10 mouse cellular contexts compared by ENCODE assay signal in genomic region chr17:80802622-80803021, GRCm38 (mm10).
A peak's percentile ranks its signal among the peaks of the same experiment; 100 is the strongest.
DNase-seq lines count a peak whose midpoint lies in the region; ATAC-seq and TF ChIP-seq lines count a peak whose summit lies in the region.
"Had no signal": no experiment of that assay in that cellular context is flagged by ENCODE, and none has a peak within 500 bp of the region (broad histone marks: within the 10 kb centered on the region; RNA-seq: fewer than 3 reads in every experiment).

No protein-coding gene starts in this region.

- peak overlapping the region; percentile 24; the same call in 1 of the 2 replicates for H3K9ac ChIP-seq in heart, embryonic 13.5 days
- no peak overlapping the region for H3K9ac ChIP-seq in lung, postnatal 0 days (replicated peaks; ENCODE audit: low read depth)

- peak overlapping the region; percentile 64 for H3K4me2 ChIP-seq in heart, embryonic 13.5 days
- peak overlapping the region; percentile 47; the same call in 1 of the 2 replicates for H3K4me2 ChIP-seq in lung, postnatal 0 days (replicated peaks; ENCODE audit: low read depth, low read length)

- no peaks in the 10 kb centered on the region for H3K36me3 ChIP-seq in kidney, adult 2 months (ENCODE audit: control insufficient read depth, insufficient read depth, low read length)
- no peaks in the 10 kb centered on the region for H3K36me3 ChIP-seq in heart, embryonic 13.5 days
- H3K36me3 ChIP-seq in lung, postnatal 0 days (ENCODE audit: insufficient read depth, low read length) = no peaks in the 10 kb centered on the region
- no peaks in the 10 kb centered on the region for H3K36me3 ChIP-seq in hindbrain, embryonic 10.5 days
- H3K36me3 ChIP-seq: G1E had no signal

- 67% methylated on average over 10 of the region's 10 CpGs for WGBS in kidney, adult 2 months
- 26% methylated on average over 10 of the region's 10 CpGs for WGBS in heart, embryonic 13.5 days
- 16% methylated on average over 10 of the region's 10 CpGs for WGBS in lung, postnatal 0 days
- WGBS in hindbrain, embryonic 10.5 days = 81% methylated on average over 10 of the region's 10 CpGs

- H3K4me1 ChIP-seq in kidney, adult 2 months (ENCODE audit: control insufficient read depth, insufficient read depth, low read length) = peaks cover 12% of the 10 kb centered on the region
- peaks cover 36% of the 10 kb centered on the region for H3K4me1 ChIP-seq in heart, embryonic 13.5 days
- peaks cover 20% of the 10 kb centered on the region; the same call in 1 of the 2 replicates for H3K4me1 ChIP-seq in lung, postnatal 0 days (ENCODE audit: insufficient read depth, low read depth, low read length)
- peaks cover 20% of the 10 kb centered on the region for H3K4me1 ChIP-seq in hindbrain, embryonic 10.5 days (replicated peaks)

- no peak for TF ChIP-seq EP300 in lung, postnatal 0 days (IDR thresholded peaks at IDR 0.05)

- H3K27me3 ChIP-seq in kidney, adult 2 months (replicated peaks; ENCODE audit: control insufficient read depth, insufficient read depth, low read length) = no peaks in the 10 kb centered on the region
- H3K27me3 ChIP-seq in heart, embryonic 13.5 days (replicated peaks) = no peaks in the 10 kb centered on the region
- no peaks in the 10 kb centered on the region for H3K27me3 ChIP-seq in lung, postnatal 0 days (replicated peaks; ENCODE audit: insufficient read depth, low read length)
- H3K27me3 ChIP-seq in hindbrain, embryonic 10.5 days (ENCODE audit: insufficient read depth, poor library complexity, severe bottlenecking) = no peaks in the 10 kb centered on the region

- H3K4me3 ChIP-seq in kidney, adult 2 months (ENCODE audit: insufficient read depth, low read depth, low read length) = no peak overlapping the region
- H3K4me3 ChIP-seq in heart, embryonic 13.5 days = peak overlapping the region; percentile 18; the same call in 1 of the 2 replicates
- no peak overlapping the region for H3K4me3 ChIP-seq in lung, postnatal 0 days (ENCODE audit: low read depth, low read length)
- H3K4me3 ChIP-seq in hindbrain, embryonic 10.5 days = no peak overlapping the region

- H3K9me3 ChIP-seq in heart, embryonic 13.5 days = no peaks in the 10 kb centered on the region
- H3K9me3 ChIP-seq in lung, postnatal 0 days (ENCODE audit: low read length) = no peaks in the 10 kb centered on the region
- H3K9me3 ChIP-seq in hindbrain, embryonic 10.5 days = no peaks in the 10 kb centered on the region

- TF ChIP-seq CTCF in kidney, adult 2 months (conservative IDR thresholded peaks at IDR 0.05; ENCODE audit: insufficient read depth, insufficient read length, low read depth, low read length) = no peak
- no peak for TF ChIP-seq CTCF in lung, postnatal 0 days (IDR thresholded peaks at IDR 0.05)

- peak overlapping the region; percentile 20; the same call in 1 of the 2 replicates for H3K27ac ChIP-seq in kidney, adult 2 months (ENCODE audit: insufficient read depth, low read depth, low read length)
- H3K27ac ChIP-seq in heart, embryonic 13.5 days (replicated peaks) = peak overlapping the region; percentile 71
- H3K27ac ChIP-seq in lung, postnatal 0 days (ENCODE audit: low read length) = peak overlapping the region; percentile 87
- no peak overlapping the region for H3K27ac ChIP-seq in hindbrain, embryonic 10.5 days

- ATAC-seq in heart, embryonic 13.5 days (ENCODE audit: extremely low read depth, insufficient number of reproducible peaks, low FRiP score, low TSS enrichment) = no peak
- ATAC-seq in lung, postnatal 0 days = peak; percentile 27; the same call in 1 of the 2 replicates

- no peak for TF ChIP-seq POLR2A in kidney, adult 2 months (IDR thresholded peaks at IDR 0.05; ENCODE audit: low read depth, low read length)

- DNase-seq in kidney, adult 2 months = peak; percentile 47
- no peak for DNase-seq in kidney, adult 9 months
- peak; percentile 62 to 69 for DNase-seq in cerebellum, adult 18-20 months
- peak; percentile 55 for DNase-seq in lung, postnatal 0 days (ENCODE audit: low spot score)
- no peak for DNase-seq in hindbrain, embryonic 10.5 days (ENCODE audit: low spot score)
- no peak for DNase-seq in right cerebral cortex, adult 18-20 months
- DNase-seq in liver = no peak
- DNase-seq: thymus, adult 18-20 months had no signal

Comparison
In these comparisons a context has a peak if more than half of its experiments do, and no peak if none do; other contexts are left out.
1. DNase-seq: peak in kidney, adult 2 months (single experiment), cerebellum, adult 18-20 months (2 of 2) and lung, postnatal 0 days (single experiment); none in kidney, adult 9 months (single experiment), hindbrain, embryonic 10.5 days (single experiment), right cerebral cortex, adult 18-20 months (single experiment) and liver (single experiment).